Mouse (Mus musculus): Measurements from ENCODE around the gene Syk. TPM values are rescaled to one million over a fixed set of nuclear protein-coding genes. Genes with fewer than 3 reads are reported as not detected.

Syk gene
- polyA plus RNA-seq, 1 experiment: 55.7 TPM

GRCm38 (mm10) chr13:52682107-52682506 is 99.1 kb downstream of the Syk start:
- peaks cover 9% of the 10 kb centered on the region for H3K9me3 ChIP-seq
- no peaks in the 10 kb centered on the region for H3K4me1 ChIP-seq
- no peaks in the 10 kb centered on the region for H3K36me3 ChIP-seq (replicated peaks; ENCODE audit: low read length)
- H3K27me3 ChIP-seq (replicated peaks): peaks cover 54% of the 10 kb centered on the region
- no peak for TF ChIP-seq FLI1 (IDR thresholded peaks at IDR 0.05; ENCODE audit: low read length)
- no peak for TF ChIP-seq GATA1 (IDR thresholded peaks at IDR 0.05; ENCODE audit: borderline replicate concordance, low read length)
- H3K4me3 ChIP-seq (replicated peaks): no peak overlapping the region

- Histone ChIP-seq H3K27me3 (replicated peaks) (peaks cover 47% of the 10 kb centered on the region), H3K4me1 (0 out of 2 replicates have a peak, but pooled peaks cover 5% of the 10 kb centered on the region), H3K4me3 (replicated peaks) (no peak overlapping the region), H3K9me3 (no peaks in the 10 kb centered on the region), H3K36me3 (replicated peaks; ENCODE audit: low read length) (no peaks in the 10 kb centered on the region)
- TF ChIP-seq GATA1 (IDR thresholded peaks at IDR 0.05; ENCODE audit: borderline replicate concordance, low read length) (no peak), FLI1 (IDR thresholded peaks at IDR 0.05; ENCODE audit: low read length) (no peak)
Measured at GRCm38 (mm10) chr13:52690425-52690824, 107.5 kb downstream of the Syk start.

GRCm38 (mm10) chr13:52692311-52692710 is 109.3 kb downstream of the Syk start:
- 0 out of 2 replicates have a peak, but pooled peaks cover 5% of the 10 kb centered on the region for H3K4me1 ChIP-seq
- no peaks in the 10 kb centered on the region for H3K9me3 ChIP-seq
- TF ChIP-seq GATA1 (IDR thresholded peaks at IDR 0.05; ENCODE audit: borderline replicate concordance, low read length): no peak
- TF ChIP-seq FLI1 (IDR thresholded peaks at IDR 0.05; ENCODE audit: low read length): no peak
- peaks cover 37% of the 10 kb centered on the region for H3K27me3 ChIP-seq (replicated peaks)
- no peak overlapping the region for H3K4me3 ChIP-seq (replicated peaks)
- H3K36me3 ChIP-seq (replicated peaks; ENCODE audit: low read length): no peaks in the 10 kb centered on the region

GRCm38 (mm10) chr13:52694857-52695256 is 111.9 kb downstream of the Syk start:
- Histone ChIP-seq H3K4me3 (replicated peaks) (no peak overlapping the region), H3K27me3 (replicated peaks) (peaks cover 31% of the 10 kb centered on the region), H3K36me3 (replicated peaks; ENCODE audit: low read length) (no peaks in the 10 kb centered on the region), H3K4me1 (peaks cover 6% of the 10 kb centered on the region), H3K9me3 (no peaks in the 10 kb centered on the region)
- TF ChIP-seq GATA1 (IDR thresholded peaks at IDR 0.05; ENCODE audit: borderline replicate concordance, low read length): no peak
- no peak for TF ChIP-seq FLI1 (IDR thresholded peaks at IDR 0.05; ENCODE audit: low read length)

Other genes starting within 250 kb of the Syk start
- gene Diras2, start 51.9 kb upstream of the Syk start, polyA plus RNA-seq (2012; ENCODE audit: insufficient read depth, low replicate concordance): 1.3 TPM in 1 of 2 replicates, not detected in the other

Measured in megakaryocyte, embryonic 14.5 days (primary cell).